Mouse (Mus musculus) mouse embryonic stem cell (cell line): ENCODE results near the gene Iqck.

ENCODE experiments used
- in situ Hi-C, 2 experiments: fragments of 300-500 bp; cut with MboI; formaldehyde crosslinking; loops; 1 replicate in 1 of 2; 3 replicates in 1 of 2; pipeline ENCODE4 v1.14.3; 2019 to 2020; ENCODE audit warnings: low sequenced_read_pairs in 2 of 2, low pct_unique_long_range_greater_than_20kb in 1 of 2, mixed read lengths in 1 of 2; ENCODE audit not compliant: unreplicated experiment in 1 of 2

Gene Iqck

DNA sequence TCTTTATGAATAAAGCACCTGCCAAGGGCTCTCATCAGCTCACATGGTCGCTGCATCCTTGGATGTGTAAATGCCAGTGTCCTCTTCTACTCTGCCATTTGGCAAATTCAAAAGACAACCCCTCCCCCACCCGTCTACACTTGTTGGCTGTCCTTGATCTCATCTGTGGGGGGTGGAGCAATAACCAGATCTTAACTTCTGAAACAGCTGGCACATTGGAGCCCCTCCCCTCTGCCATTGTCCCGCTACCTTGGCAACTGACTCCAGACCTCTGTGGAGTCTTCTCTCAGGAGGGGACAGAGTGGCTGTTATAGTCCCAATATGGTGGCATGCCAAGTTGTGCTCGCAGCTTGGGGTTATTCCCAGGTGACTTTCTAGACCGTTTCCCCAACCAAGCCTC is 116.8 kb downstream of the Iqck start:
- in situ Hi-C loops = no loop called here

DNA sequence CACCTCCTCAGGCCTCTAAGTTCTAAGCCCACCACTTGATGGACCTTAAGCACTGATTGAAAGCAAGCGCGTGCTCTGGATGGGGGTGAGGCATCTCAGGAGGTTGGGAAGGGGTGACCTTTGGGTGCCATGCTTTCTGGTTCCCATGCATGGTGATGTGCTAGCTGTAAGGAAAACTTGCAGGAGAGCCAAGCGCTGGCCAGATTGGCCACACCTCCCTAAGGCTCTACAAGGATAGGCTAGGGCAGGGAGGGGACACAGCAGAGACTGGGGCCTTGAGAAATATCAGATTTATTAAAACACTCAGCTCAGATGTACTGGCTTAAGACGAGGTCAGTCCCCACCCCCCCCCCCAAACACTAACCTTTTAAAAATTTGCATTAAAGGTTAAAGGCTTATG is 117.8 kb downstream of the Iqck start:
- in situ Hi-C loops = no loop called here

DNA sequence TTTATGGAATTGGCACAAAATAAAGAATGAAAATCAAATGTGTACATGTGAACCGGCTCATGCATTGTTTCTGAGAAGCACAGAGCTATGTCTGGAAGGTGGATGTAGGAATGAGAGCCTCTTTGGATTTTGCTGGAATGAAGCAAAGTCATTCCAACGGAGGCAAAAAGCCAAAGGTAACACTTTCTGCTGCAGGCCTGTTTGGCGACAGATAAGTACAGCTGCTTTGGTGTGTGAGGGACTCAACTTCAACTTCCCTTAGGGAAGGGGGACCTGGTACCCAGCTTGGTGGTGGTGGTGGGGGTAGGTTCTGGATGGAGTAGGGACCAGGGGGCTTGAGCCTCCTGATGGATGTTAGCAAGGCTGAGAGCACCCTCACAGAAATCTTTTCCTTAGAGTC is 120.3 kb downstream of the Iqck start:
- in situ Hi-C loops = no loop called here

DNA sequence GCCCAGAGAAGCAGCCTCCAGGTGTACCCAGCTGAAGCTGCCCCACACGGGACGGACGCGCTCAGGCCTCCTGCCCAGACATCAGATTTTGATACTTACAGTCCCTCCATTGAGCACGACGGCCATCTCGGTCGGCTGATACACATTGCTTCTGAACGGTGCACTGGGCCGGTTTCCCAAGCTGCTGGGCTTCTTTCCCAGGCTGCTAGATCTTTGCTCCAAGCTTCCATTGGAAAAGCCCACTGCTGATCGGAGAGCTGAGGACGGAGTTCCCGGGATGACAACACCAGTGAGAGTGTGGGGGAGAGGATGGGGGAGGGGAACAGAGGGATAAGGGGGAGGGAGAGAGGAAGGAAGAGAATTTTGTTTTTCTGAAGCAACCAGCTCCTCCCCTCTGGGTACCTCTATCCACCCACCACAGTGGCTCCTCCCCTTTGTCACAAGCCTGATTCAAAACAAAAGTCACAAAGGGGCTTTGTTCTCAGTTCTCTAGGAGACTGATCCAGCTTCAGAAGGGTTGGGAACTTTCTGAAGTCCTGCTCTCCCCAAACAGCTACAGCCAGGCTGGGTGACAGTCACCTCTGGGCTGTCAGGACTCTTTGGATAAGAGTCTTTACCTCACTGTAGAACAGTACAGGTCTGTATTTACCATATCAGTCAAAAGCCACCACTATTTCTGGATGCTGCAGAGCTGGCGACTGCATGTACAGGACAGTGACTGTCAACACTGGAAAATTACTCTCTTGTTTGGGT is 121.0 kb downstream of the Iqck start:
- in situ Hi-C loops = no loop called here

DNA sequence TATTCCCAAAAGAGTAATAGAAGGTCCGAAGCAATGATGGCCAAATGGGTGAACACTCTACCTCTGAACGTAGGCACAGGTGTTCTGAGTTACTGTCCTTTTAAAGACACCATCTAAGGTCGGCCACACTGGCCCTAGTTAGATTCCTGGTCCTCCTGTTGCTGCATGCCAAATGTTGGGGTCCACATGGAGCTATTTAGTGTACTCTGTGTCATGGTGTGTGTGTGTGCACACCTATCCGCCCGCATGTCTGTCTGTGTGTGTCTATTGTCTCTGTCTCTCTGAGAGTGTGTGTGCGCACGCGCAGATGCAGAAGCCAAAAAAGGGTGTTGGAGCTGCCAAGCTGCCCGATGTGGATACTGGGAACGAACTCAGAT is 121.6 kb downstream of the Iqck start:
- in situ Hi-C loops = no loop called here

DNA sequence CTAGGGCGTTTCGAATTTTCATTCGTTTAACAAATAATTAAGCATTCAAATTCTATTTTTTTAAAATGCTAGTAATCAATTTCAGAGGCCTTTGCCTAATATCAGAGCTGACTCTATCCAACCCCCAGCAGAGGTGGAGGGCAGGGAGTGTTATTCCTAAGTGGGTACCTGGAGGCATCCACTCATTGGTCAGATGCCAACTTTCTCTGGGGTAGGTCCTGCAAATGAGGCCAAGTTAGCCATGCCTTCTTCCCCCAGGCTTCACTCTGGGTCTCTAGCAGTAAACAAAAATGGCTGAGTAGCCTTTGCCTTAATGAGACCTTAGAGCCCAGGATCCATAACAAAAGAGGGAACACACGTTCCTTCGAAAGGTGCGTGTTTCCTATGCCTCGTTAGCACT is 123.6 kb downstream of the Iqck start:
- in situ Hi-C loops = no loop called here

DNA sequence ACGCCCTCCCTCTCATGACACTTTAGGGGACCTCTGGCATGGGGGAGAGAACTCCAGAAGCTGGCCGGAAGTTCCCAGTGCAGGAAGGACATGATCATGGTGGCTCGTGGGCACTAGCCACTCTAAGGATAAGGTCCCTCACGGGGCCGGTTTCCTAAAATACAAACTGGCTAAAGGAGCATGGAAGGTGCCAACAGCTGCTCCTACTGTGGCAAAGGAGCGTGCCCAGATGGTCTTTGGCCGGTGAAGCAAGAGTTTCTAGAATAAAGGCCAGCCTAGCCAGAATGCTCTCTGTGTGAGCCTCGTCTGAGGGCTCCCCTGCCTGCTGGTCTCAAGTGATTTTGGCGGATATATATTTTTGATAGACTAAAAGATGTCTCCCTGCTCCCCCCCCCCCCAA is 124.2 kb downstream of the Iqck start:
- in situ Hi-C loops = no loop called here

DNA sequence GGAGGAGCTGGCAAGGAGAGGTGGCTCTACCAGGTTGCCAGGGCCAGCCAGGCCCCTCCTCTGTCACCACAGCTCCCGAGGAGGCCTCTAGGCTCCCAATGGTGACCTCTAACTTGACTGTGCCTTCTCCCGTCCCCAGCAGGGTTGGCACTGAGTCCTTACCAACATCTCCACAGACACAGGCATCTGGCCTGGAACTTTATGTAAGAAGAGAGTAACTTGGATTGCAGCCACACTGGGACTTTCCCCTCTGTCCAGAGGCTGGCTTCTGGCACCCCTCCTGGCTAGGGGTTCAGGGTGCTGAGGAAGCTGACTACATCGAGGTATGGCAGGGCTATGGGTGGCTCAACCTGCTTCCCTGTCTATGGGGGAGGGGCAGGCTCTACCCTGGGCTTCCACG is 125.8 kb downstream of the Iqck start:
- in situ Hi-C loops = no loop called here

DNA sequence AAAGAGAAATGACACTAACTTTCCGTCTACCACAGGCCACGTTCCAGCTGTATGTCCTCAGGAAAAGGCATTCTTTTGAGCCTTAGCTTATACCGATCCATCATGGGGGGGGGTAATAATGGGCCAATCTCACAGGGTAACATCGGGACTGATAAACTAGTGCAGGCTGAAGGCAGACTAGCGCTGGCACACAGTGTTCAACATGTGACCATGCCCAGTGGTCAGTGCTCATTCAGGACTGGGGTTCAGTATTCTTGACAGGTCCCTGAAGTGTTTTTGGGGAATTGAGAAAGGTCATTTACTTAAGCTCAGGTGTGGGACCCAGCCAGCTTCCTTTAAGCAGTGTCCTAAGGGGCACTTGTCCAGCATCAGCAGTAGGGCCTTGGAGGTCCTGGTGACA is 126.3 kb downstream of the Iqck start:
- in situ Hi-C loops = no loop called here

DNA sequence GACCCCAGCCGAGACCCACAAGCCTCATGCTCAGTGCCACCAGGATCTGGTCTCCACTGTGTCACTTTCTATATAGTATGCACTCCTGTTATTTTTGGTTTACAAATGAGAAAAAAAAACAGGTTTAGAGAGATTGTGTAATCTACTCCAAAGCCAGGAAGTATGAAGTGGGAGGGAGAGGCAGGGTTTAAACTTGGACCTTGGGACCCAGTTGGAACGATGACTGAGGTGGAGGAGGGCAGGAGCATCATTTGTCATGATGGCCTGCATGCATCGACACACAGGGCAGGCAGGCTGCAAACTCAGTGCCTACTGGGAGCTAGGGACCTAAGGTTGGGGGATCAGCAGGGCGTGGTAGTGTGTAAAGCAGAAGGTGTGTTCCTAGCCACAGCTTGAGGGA is 127.0 kb downstream of the Iqck start:
- in situ Hi-C loops = no loop called here

DNA sequence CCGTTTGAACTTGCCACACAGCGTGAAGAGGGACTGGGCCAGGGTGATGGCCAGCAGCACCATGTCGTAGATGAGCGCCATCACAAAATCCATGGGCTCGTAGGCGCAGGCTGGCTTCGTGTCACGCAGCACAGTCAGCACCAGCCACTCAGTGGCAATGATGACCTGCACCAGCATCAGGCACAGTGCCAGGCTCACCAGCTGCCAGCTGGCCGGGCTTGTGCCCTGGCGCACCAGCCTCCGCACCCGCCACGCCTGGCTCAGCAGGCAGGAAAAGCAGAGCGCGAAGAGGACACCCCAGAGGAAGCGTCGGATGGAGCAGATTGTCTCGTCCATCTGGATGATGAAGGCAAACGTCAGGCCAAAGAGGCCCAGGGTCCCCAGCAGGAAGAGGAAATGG is 128.4 kb downstream of the Iqck start:
- in situ Hi-C loops = no loop called here

DNA sequence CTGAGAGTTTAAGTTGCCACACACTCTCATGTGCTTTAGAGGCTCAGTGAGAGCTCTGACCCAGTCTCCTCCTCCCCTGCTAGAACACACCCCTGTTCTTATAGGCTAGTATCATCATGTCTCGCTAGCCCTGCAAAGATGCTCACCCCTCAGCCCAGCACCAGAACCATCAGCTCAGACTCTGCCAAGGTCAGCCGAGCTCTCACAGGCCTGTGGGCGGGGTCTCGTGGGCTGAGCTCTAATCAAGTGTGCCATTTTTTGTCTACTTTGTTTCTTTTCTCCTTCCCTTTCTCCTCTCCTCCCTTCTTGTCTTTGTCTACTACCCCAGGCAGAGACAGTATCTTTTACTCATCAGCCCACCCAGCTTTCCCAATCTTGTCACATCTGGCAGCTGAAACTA is 130.2 kb downstream of the Iqck start:
- in situ Hi-C loops = no loop called here

DNA sequence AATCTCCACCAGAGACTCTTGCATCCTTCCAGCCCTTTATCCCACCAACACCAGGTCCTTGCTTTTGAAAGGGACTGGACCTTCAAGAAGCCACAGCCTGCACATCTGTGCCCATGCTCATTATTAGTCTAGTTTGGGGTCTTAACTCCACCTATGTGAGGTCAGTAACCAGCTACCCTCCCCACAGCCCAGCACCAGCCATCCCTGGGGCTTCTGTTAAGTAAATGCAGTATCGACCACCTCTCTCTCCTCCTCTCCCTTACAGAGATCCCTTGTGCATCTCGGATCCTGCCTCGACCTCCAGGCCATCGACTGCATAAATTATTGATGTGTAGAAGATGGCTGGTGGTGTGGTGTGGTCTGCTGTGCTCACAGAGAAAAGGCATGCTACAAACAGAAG is 130.8 kb downstream of the Iqck start:
- in situ Hi-C loops = no loop called here

DNA sequence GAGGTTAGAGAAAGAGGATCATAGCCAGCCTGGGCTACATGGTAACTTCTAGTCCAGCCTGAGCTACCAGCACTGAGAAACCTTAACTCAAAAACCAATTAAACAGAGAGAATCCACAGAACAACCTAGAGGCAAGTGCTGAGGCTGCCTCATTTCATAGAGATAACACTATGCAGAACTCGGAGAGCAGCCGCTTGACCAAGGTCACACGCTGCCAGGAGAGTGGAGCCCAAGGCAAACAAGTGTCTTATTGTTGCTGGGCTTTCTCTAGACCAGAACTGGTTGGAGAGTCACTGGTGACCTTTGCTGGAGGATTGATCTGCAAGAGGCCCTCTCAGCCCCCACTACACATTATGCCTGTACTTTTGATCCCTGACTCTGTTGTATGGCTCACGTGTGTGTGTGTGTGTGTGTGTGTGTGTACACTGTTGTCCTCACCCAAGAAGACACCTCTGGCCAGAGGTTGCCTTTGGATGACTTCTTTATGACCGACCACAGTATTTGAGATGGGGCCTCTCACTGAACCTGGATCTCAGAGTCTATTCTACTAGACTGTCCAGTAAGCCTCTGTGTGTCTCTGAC is 133.8 kb downstream of the Iqck start:
- in situ Hi-C loops = no loop called here

DNA sequence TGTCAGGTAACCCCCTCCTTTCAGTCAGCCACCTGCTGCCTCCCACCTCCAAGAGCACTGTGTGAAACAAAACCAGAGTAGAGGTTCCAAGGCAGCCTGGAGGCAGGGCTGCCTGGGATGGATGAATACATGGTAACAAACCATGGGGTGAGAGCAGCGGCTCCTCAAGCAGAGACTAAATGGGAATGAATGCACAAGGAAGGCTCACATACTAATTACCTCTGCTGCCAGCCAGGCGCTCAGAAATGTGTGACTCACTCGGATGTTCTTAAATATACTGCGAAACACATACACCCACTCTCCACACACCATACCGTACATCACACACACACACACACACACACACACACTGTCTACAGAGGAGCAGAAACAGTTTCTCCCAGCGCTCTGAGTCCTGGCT is 134.7 kb downstream of the Iqck start:
- in situ Hi-C loops = loop anchor here (10.0 kb wide), 4 partner anchors 105 to 235 kb away; partner anchors contain the start of genes Iqck (in 2 of the 2) and Knop1 (in 2 of the 2)

DNA sequence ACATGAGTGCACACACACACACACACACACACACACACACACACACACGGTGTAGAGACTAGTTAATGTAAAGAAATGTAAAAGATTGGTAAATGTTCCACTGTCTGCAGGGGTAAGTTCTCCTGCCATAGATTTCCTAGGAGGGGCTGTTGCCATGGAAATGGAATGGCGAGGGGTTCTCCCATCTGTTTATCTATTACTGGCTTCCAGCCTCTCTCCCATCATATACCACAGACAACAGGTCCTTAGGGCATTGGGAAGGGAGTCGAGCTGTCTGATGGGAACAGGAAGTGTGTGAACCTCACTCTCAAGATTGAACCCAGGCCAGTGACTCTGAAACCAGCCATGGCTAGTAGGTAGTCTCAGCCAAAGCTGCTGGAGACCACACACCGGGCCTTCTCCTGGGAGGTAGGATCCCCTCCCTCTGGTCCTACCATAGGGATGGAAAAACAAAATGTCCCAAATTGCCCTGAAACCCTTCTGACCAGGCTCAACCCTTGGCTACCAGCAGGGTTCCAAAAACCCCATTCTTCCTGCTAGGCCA is 135.9 kb downstream of the Iqck start:
- in situ Hi-C loops = loop anchor here (10.0 kb wide), 4 partner anchors 107 to 237 kb away; partner anchors contain the start of genes Iqck (in 2 of the 2) and Knop1 (in 2 of the 2)

DNA sequence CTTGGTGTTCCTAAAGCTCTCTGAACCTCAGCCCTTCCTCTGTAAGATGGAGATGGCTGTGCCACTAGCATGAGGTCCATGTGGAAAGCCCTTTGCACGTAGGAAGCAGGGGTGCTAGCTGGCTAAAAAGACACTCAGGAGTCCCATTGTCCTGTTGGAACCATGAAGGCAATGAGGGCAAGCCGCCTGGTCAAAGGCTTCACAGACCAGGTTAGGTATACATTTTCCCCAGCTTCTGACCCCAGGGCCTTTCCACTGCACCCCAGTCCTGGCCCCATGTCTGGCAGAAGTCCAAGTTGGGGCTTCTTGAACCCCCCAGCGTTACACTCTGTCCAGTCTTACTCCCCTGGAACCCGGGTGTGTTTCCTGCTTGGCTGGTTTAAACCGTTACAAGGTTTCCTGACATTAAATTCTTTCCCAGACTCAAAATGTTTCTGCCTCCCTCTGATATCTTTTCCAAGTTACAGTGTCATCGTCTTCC is 136.6 kb downstream of the Iqck start:
- in situ Hi-C loops = loop anchor here (10.0 kb wide), 4 partner anchors 107 to 237 kb away; partner anchors contain the start of genes Iqck (in 2 of the 2) and Knop1 (in 2 of the 2)

DNA sequence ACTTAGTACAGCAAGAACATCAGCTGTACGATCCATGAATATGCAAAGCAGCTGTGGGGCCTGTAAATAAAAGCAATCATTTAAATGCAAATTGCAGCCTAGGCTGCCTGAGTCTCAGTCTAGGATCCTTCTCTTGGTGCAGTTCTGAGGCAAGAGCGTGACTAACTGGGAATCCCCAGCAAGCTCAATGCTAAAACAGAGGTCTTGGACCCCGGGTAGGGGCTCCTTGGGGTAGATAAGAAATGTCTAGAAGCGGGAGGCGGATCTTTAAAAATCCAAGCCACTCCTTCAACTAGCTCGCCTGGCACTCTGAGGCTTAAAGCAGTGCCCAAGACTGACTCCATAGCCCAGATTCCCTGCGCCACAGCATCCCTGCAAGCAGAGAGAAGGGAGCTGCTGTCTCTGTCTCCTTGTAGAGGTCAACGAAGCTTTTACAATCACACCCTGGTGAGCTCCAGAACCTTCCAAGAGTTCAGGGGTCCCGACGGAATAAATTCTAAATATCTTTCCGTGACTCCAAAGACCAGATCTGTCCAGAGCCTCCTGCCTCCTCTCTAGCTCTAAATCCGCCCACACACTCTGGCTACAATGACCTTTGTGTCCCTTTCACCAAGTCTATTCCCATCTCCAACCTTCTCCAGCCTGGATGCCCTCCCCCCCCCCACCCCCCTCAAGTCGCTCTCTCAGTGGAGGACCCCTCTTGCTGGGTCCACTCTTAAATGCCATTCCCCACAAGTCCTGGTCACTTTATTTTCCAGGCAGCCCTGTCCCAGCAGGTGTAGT is 137.3 kb downstream of the Iqck start:
- in situ Hi-C loops = loop anchor here (10.0 kb wide), 4 partner anchors 108 to 238 kb away; partner anchors contain the start of genes Iqck (in 2 of the 2) and Knop1 (in 2 of the 2)
